Mouse (Mus musculus) ovary, postnatal 10 days (tissue): ENCODE results near the gene Fshr.
"Not testable (repeated sequence)": the region's sequence is repeated elsewhere in the genome, so short reads cannot be mapped to it uniquely, and the experiment has no call there.

ENCODE experiments used
- DNase-seq: peaks from one replicate; pipeline ENCODE4 v3.0.0; 2022; ENCODE audit warnings: low spot score

The Fshr gene

DNA sequence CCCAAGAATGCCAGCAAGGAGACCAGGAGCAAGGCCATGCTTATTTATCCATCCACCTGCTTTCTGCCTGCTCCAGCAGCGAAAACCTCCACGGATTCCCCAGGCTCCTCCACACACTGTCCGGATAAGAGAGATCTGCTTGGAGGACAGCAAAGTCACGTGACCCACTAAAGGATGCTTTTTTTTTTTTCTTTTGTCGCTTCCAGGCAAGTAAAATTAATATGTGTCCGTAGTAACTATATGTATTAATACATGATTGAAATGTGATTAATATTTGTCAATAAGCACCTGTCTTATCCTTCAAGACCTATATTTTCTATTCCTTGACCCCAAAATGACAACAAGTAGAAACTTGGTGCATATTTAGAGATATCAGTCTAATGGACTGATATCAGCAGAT, at the start of gene Fshr:
Gene Fshr, minus strand, starts transcription at position 101 of the 400 bp plus-strand sequence.
- no peak for DNase-seq

DNA sequence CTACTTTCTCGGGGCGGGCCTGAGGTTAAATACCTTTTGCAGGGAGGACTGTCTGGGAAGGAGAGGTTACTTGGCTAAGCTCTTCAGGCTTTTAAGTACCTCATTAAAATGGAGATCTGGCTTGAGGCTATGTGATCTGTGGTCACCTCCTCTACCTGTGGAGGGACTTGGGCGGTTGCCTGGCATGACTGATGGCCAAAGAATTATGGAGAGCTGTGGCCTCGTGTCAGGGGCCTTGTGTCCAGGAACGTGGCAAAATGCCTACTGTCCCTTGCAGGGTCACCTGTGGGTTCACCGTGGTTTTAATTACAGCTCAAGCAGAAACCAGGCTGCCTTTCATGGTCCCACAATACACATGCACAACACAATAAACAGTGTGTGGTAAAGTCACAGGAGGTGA, 1.7 kb upstream of the Fshr start:
- no peak for DNase-seq

DNA sequence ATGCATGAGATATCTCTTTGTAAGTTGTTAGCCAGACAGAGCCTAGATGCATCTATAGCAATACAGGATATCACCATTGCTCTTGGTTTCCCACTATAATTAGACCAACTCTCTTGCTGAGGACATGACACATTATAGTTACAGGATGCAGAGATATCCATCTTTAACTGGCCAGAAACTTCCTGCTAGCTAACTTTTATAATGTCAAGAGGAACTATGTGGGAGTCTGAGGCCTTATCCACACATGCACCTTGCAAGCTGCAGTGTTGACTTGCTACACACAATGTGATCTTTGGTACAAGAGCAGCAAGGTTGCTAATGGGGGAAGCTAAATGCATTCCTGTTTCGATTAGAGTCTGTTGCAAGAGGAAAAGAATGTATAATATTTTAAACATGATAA, 26.9 kb downstream of the Fshr start:
- no peak for DNase-seq

DNA sequence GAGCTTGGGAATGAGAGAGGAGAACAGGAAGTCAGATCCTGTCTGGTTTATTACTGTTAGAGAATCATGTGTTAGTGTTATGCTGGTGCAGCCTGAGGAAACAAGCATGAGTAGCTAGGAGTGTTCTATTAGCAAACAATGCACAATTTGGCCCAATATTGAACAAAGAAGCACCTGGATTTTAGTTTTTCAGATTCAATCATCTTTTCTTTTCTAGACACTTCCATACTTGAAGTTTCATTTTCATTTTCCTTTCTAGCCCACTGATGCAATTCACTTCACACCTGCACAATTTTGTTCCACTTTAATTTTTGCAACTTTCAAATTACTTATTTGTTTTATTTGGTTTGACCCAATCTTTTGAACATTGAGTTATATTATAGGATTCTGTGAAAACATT, 35.7 kb downstream of the Fshr start:
- DNase-seq, result no peak

DNA sequence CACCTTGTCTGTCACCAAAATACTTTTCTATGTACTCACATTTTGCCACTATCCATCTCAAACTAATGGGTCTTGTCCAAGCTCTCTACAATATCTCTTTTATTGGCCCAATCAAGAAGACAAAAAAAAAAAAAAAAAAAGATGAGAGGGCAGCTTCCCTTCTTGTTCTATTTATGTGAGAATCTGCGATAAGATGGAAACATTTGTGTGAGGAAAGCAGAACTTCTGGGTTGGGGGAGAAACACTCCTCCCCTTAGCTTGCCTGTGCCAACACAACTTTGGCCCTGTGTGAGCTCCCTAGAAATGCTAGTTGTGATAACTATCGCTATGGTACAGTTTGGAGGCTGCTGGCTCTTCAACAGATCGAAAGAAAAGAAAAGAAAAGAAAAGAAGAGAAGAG, 38.0 kb downstream of the Fshr start:
- DNase-seq, result no peak

DNA sequence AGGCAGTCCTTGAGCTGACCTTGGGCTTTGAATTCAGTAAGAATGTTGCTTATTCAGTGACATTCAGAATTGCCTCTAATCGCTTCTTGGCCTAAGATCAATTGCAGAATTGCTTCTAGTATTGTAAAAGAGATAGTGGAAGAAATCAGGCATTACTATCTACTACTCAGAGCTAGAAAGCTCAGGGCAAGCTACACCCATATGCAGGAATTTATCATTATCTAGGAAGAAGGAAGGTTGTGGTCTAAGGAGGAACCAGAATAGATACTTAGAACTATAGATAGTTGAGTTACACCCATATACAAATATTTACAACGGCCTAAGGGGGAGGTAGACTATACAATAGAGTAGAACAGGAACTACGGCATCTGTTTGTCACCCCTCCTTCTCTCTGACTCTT, 41.1 kb downstream of the Fshr start:
- DNase-seq, result not testable (repeated sequence)

DNA sequence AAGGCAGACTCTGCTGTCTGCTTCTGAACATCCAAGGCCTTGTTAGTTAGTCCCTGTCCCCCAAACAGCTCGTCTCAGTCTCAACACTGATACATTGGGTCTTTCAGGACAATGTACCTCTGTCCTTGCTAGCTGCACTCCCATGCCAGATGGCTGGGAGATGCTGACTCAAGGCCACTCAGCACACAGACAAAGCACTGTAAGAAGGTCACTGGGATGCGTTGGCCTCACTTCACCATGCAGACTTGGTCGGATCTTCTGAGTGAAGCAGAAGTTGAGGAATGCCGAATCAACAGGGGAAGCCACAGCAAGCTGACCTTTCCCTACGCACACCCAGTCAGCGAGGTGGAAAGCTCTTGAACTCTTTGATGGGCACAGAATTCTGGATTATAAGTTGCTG, 55.7 kb downstream of the Fshr start:
- no peak for DNase-seq

DNA sequence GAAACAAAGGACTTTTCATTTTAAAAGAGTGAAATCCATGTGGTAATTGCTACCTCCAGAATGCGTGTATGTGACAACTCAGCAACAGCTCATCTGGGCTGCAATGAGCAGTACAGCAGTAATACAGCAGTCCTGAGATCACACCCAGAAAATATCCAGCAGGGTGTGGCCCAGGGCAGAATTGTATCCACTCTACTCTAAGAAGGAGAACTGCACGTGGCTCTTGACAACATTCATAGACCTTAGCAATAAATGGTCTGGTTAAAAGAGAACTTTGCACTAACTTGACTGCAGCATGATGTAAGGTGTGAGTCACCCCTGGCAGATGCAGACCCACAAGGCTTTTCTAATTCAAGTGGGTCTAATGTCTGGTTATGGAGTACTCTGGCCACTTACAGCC, 80.5 kb downstream of the Fshr start:
- DNase-seq, result no peak

DNA sequence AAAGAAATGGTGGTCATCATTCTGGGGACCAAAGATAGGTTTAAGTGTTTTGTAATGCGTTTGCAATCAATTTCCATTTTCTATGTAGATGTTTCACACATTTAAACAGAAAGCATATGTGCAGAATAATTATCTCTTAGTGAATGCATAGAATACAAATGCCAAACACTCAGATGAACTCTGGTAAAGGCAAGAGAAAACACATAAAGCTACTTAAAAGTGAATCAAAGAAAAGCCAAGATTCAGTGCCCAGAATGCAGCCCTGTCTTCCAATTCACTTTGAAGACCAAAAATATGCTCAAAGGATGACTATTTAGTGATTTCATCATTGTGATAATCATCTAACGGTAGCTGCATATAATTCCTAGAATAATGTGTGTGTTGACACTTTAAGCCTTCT, 81.2 kb downstream of the Fshr start:
- no peak for DNase-seq

DNA sequence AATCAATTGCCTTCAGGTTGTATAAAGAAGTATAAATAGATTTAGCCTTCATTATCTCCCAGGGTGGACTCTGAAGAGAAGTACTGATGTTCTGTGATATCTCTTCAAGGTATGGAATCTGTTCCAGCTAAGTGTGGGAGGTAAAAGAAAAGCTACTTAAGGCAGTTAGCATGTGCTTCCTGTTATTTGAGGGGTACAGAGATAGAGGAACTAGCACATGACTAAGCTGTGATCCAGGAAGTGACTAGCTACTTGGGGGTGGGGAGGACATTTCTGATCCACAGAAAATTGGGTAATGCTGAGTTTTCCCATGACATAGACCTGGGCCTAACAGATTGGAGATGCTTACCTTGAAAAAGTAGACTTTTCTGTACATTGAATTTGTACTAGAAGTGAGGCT, 86.5 kb downstream of the Fshr start:
- no peak for DNase-seq

DNA sequence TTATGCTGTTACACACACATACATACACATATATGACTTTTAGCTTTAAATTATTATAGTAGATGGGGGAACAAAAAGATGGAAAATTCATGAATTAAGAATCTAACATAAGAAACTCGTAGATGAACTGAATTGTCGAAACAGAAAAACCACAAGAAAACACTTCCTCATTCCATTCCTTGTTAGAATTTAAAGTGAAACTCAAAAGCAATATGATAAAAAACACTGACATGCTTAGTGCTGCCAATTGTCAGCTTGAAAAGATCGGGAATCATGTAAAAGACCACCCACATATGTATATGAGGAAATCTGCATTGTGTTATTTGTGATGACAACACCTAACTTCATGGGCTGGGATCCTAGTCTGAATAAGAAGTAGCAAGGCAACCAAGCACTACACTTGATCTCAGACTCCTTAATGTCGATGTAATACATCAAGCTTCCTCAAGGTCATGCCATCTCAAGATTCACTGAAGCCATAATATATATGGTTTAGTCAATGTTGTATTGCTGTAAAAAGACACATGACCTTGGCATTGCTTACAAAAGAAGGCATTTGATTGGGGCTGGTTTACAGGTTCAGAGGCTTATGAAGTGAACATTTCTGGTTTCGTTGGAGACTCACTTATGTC, 99.6 kb downstream of the Fshr start:
- DNase-seq, result no peak

DNA sequence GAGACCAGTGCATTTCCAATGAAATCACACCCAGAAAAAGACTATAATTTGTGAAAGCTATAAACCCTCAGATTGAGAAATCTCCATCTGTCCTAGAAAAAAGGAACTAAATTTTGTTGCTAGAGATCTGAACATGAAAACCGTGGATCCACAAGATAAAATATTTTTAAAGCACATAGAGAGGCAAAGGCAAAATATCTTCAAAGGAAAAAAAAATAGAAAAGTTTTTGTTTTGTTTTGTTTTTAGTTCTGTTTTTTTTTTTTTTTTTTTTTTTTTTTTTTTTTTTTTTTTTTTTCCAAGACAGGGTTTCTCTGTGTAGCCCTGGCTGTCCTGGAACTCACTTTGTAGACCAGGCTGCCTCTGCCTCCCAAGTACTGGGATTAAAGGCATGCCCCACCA, 100.7 kb downstream of the Fshr start:
- not testable (repeated sequence) for DNase-seq

DNA sequence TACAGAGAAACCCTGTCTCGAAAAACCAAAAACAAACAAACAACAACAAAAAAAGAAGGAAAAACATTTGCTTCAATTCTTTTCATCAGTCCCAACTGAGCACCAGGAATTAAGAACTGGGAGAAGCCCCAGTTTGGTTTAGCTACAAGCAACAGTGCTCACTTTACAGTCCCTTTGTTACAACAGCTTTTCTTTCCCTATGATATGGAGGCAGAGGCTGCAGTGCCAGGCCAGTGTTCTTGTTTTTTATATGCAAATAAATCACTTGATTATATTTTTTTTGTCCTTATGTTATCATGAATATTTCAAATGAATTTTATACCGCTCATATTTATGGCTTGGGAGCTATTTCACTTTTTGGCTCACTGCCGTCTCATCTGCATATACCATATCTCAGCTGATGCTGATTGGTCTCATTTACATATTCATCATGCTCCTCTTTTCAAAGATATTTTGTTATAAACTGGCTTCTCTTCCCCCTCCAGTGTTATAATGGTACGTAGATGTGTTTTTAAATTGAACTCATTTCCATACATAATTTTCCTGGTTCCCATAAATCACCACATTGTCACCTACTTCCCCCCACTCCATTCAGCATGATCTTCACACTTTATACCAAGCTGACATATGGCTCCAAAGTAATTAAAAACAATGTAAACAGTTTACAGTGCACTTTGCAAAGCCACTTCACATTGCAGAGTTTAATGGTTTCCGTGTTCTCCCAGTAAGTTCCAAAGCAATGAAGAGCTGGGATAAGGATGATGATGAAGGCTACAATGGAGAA, 110.6 kb downstream of the Fshr start:
- DNase-seq, result no peak

DNA sequence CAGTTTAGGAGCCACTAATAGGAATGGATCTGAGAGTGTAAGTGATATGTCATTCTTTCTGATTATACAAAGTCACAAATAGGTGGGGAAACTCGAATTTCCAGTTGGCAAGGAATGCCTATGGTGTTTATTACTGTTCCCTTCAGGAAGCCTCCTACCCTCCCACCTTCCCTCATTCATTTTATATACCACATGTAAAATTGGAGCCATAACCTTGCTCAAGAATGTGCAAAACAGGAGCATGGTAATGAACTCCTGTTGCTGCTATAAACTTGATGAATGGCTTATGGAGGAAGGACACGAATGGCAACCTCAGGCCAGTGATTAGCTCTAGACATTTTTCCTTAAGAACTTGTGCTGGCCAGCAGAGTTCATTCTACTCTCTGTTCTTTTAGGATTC, 117.6 kb downstream of the Fshr start:
- DNase-seq, result no peak

DNA sequence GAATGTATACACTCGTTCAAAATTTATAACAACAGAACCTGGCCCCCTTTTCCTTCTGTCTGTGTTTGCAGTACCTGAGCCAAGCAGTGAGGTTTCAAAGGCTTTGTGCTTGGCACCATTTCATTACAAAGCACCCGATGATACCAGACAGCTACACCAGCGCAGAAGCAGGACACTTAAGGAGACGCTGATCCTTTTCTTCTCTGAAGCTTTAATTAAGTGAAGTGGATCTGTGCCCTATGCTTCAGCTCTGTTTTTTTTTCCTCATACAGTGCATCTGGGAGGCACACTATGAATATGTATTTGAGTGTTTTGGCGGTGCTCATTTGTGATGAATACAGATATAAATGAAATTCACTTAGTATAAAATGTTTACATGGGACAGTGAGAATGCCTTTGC, 120.8 kb downstream of the Fshr start:
- DNase-seq, result no peak

DNA sequence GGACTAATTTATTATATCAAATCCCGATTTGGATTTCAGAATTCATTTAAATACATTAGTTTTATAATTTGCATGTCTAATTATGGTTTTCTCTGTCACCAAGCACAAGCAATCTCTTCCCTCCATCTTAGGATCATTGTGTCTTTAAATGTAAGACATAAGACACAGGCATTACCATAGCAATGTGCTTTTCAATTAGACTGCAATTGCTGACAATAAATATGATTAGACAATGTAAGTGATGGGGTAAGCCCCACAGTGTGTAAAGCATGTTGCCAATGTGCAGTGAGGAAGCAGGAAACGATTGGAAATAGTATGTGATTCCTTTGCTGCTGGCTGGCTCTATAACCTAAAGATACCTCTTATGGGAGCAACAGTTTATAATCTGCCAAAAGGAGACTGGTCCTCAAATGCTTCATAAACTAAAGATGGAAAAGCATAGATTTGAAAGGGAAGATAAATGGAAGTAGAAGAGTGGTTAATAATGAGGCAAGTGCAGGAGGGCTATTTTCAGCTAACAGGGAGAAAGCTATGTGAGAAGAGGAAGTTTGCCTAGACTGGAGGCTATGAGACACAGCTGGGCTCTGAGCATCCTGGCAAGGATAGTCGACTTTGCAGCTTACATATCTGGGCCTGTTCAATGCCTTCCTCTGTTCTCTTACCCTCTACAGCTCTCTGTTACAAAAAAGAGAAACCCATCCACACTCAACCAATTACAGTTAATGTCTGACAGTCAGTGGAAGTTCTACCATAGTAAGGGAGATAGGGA, 136.0 kb downstream of the Fshr start:
- no peak for DNase-seq

DNA sequence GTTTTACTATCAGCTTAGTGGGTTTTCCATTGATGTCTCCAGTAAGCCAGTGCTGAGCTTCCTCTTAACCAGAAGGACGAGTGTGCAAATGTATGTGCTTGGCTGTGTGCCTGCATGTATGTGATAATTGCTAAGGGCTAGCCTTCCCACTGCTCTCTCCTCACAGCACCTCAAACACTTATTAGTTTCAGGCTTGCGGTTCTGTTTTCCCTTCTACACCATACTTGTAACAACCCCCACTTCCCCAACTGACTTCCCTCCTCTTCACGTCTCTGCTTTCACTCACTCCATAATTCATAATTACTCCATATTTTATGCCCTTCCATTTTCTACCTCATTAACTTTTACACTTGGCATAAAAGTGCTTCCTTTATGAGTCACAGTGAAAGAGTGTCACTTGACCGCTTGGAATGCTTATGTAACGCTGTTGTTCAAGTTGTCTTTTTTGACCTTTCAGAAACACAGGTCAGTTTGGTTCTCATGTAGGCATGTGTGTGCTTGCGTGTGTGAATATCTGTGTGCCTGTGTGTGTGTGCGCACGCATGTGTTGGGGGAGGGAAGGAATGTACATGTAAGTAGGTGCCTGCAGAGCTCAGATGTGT, 138.0 kb downstream of the Fshr start:
- no peak for DNase-seq

DNA sequence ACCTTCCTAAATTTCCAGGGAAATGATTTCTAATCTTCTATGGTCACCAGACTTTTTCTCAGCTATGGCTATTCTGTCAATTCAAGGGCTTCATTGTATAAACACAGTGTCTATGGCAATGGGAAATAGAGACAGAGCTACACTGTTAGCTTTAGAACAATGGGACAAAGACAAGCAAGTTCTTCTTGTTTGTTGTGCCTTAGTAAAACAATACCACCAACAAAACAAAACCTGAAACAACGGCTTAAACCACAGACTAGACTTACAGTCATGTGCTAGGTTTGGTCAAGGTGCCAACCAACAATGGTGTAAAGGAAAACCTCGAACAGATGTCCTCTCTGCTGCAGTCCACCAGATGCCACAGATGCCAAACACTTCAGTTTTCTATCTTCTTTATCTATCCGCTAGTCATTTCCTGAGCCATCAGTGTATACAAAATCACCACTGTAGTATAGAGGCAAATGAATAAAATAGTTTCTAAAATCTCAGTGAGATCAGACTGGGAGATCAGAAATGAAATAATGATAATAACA, 149.4 kb downstream of the Fshr start:
- no peak for DNase-seq

DNA sequence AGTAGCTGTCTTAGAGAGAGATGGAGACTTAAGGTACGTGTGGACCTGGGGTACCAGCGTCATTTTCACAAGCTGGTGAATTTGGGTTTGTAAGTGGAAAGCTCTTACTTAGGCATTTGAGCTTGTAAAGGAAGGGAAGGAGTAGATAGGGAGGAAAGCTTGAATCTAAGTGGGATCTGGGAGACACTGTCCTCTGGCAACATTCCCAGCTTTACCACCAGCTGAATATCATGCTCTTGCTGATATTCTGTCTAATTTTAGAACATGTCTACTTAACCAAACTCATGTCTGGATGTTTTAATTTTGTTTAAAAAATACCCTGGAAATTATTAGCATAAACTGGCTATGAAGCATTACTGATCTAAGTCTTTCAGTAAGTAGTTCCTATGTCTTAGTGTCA, 151.4 kb downstream of the Fshr start:
- no peak for DNase-seq

DNA sequence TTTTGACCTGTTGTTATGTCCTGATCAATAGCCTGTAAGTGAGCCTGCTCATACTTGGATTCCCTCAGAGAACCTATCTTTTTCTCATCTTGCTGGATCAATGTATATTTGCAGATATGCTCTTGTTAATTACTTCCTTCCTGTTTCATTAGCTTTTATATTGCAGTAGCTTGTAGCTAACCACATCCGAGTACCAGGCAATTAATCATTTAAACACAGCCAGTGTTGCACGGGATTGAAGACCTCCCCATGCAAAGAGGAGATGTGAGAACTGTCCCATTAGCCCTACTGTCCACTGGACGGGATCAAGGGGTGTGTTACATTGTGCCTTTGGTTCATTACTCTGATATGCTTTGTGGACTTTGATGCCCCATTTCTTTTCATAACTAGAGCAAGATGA, 154.5 kb downstream of the Fshr start:
- no peak for DNase-seq

DNA sequence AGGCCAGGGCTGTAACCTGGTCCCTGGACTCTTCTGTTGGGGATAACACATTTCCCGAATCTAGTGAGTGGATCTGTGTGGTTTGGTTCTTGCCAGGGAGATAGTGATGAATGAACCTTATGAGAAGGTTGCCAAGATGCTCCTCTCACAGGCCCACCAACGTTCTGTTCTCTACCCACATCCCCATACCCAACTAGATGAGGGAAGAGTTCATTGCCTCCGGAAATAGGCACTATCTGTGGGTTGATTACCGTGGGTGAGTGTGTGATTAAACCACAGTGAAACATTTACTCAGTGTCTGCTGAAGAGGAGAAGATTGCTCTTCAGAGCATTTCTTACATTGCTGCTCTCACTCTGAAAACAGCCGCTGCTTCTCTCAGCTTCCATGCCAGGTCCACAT, 163.8 kb downstream of the Fshr start:
- DNase-seq, result no peak

DNA sequence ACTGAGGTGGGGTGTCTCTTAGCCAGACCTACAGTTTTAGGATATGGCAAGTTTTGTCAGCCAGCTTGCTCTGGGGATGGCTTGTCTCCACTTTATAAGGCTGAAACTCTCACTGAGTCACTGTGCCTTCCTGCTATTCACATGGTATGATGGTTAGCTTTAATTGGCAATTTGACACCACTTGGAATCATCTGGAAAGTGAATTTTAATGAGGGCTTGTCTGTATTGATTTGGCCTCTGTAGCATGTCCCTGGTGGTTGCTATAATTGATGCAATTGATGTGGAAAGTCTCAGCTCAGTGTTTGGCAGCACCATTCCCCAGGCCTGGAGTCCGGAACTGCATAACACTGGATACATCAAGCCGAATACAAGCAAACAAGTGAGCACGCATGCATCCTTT, 164.4 kb downstream of the Fshr start:
- no peak for DNase-seq

DNA sequence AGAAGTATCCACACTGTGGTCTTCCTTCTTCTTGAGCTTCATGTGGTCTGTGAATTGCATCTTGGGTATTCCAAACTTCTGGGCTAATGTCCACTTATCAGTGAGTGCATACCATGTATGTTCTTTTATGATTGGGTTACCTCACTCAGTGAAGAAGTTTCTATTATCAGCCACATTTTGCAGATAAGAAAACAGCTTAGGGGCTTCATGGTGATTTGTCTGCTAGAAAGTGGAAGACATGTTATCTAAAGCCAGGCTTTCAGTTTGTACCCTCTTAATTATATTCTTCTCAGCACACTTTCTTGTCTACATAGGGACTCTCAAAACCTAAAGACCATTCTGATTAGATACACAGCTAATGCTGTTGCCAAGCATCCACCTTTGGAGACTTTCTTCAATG, 165.8 kb downstream of the Fshr start:
- no peak for DNase-seq
